Mouse (Mus musculus) brain, embryonic 14.5 days (tissue): ENCODE results near the gene Dpp7.

Experiments
- CTCF ChIP-seq: fragments of 200-500 bp; IDR thresholded peaks from 2 replicates; pipeline ENCODE4 v1.5.1; 2012; ENCODE audit warnings: inconsistent platforms, mild to moderate bottlenecking, moderate library complexity, borderline replicate concordance; ENCODE audit not compliant: insufficient read depth, insufficient read length; ENCODE audit errors: extremely low read depth
- POLR2A ChIP-seq: fragments of 200-500 bp; IDR thresholded peaks from 2 replicates; pipeline ENCODE4 v1.6.1; 2012; ENCODE audit warnings: mild to moderate bottlenecking, inconsistent platforms, borderline replicate concordance; ENCODE audit not compliant: poor library complexity, insufficient read depth, insufficient read length, severe bottlenecking; ENCODE audit errors: extremely low read depth

DNA sequence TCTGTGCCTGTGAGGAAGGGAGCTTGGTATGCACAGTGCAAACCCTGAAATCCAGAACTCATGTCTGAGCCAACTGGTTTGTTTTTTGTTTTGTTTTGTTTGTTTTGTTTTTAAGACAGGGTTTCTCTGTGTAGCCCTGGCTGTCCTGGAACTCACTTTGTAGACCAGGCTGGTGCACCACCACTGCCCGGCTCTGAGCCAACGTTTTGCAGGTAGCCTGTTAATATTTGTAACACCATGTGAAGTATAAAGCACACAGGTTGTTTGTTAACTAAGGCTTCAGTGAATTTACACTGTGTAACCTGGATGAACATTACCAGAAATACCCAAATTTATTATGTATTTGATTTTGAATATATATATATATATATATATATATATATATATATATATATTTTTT is 30.1 kb downstream of the Dpp7 start:
- TF ChIP-seq CTCF (no peak), POLR2A (no peak)
